Mouse (Mus musculus) left cerebral cortex, postnatal 14 days (tissue): ENCODE measurements around the gene Stip1. TPM values are rescaled to one million over a fixed set of nuclear protein-coding genes. Genes with fewer than 3 reads are reported as not detected.

Experiments used
- DNase-seq, 2 experiments: peaks; one replicate each; pipeline ENCODE4 v3.0.0; 2021 to 2022; ENCODE audit warnings: low spot score in 2 of 2, mixed read lengths in 1 of 2
- intact Hi-C: fragments of 180-260 bp; cut with DNase I; formaldehyde crosslinking; loops from one replicate; pipeline ENCODE4 v1.15.1; 2025
- total RNA-seq, 2 experiments: library from RNA; stranded (reverse); gene quantifications; 2 replicates each; pipeline ENCODE4 v1.2.3; 2021

The Stip1 gene
- total RNA-seq, 2 experiments from 2014 or later: 155 to 165 TPM

GRCm38 (mm10) chr19:7029531-7029930 lies 10.2 kb downstream of the Stip1 start:
- intact Hi-C loops: no loop called here
- peak; percentile 59 to 84 for DNase-seq

- intact Hi-C loops: no loop called here
- peak in 1 of 2 experiments; percentile 34 for DNase-seq
Measured at GRCm38 (mm10) chr19:7020224-7020641, 19.5 kb downstream of the Stip1 start.

- intact Hi-C loops: loop anchor here (5.0 kb wide), 1 partner anchor 87 kb away; the partner anchor contains the start of gene Kcnk4
- DNase-seq: peak; percentile 42 to 52
Measured at GRCm38 (mm10) chr19:7019191-7019590, 20.6 kb downstream of the Stip1 start, which contains the start of gene Fermt3. Gene Fermt3 (minus strand): TSS chr19:7019469.

GRCm38 (mm10) chr19:7018546-7018945 lies 21.2 kb downstream of the Stip1 start:
- intact Hi-C loops: loop anchor here (5.0 kb wide), 1 partner anchor 86 kb away; the partner anchor contains the start of gene Kcnk4
- DNase-seq: no peak

- intact Hi-C loops: loop anchor here (5.0 kb wide), 1 partner anchor 85 kb away; the partner anchor contains the start of gene Kcnk4
- no peak for DNase-seq
Measured at GRCm38 (mm10) chr19:7017541-7018457, 22.0 kb downstream of the Stip1 start.

- intact Hi-C loops: loop anchor here (5.0 kb wide), 1 partner anchor 82 kb away; the partner anchor contains the start of gene Kcnk4
- no peak for DNase-seq
Measured at GRCm38 (mm10) chr19:7014481-7015135, 25.2 kb downstream of the Stip1 start.

GRCm38 (mm10) chr19:7013984-7014383 lies 25.8 kb downstream of the Stip1 start:
- no peak for DNase-seq
- intact Hi-C loops: no loop called here

- intact Hi-C loops: no loop called here
- no peak for DNase-seq
Measured at GRCm38 (mm10) chr19:7012426-7012825, 27.3 kb downstream of the Stip1 start.

- intact Hi-C loops: no loop called here
- no peak for DNase-seq
Measured at GRCm38 (mm10) chr19:7006892-7007593, 32.7 kb downstream of the Stip1 start.

- intact Hi-C loops: no loop called here
- DNase-seq: no peak
Measured at GRCm38 (mm10) chr19:6999360-7000063, 40.3 kb downstream of the Stip1 start.

GRCm38 (mm10) chr19:6997721-6998290 lies 42.0 kb downstream of the Stip1 start:
- intact Hi-C loops: no loop called here
- DNase-seq: no peak

- intact Hi-C loops: no loop called here
- peak; percentile 64 to 78 for DNase-seq
Measured at GRCm38 (mm10) chr19:6996006-6996405, 43.8 kb downstream of the Stip1 start, which contains the start of the genes Nudt22 and Trpt1. Gene Nudt22 (minus strand): TSS chr19:6996117. Gene Trpt1 (plus strand): TSS chr19:6996131.

- intact Hi-C loops: no loop called here
- no peak for DNase-seq
Measured at GRCm38 (mm10) chr19:6995255-6995991, 44.3 kb downstream of the Stip1 start.

GRCm38 (mm10) chr19:6994489-6994888 lies 45.3 kb downstream of the Stip1 start:
- DNase-seq: no peak
- intact Hi-C loops: no loop called here

GRCm38 (mm10) chr19:6994002-6994401 lies 45.8 kb downstream of the Stip1 start:
- intact Hi-C loops: no loop called here
- no peak for DNase-seq

GRCm38 (mm10) chr19:6993011-6993770 lies 46.6 kb downstream of the Stip1 start:
- no peak for DNase-seq
- intact Hi-C loops: no loop called here
